Mouse (Mus musculus) ES-Bruce4 (cell line): ENCODE measurements at regions not wholly inside any gene's neighbourhood (a gene's known extent, or its start where the extent isn't known, plus 50 kb on each side); places are given as distances from the start of the nearest gene placed in this dataset.
A peak's percentile ranks its signal among the peaks of the same experiment; 100 is the strongest.

ENCODE experiments used
- H3K27ac ChIP-seq: 2 replicates; pipeline ENCODE4 v1.5.1; 2012; ENCODE audit warnings: low read length, inconsistent platforms; ENCODE audit not compliant: insufficient read depth
- H3K27me3 ChIP-seq: 2 replicates; pipeline ENCODE4 v1.6.1; 2012; ENCODE audit warnings: mild to moderate bottlenecking, low read length, inconsistent platforms; ENCODE audit not compliant: control insufficient read depth, poor library complexity, insufficient read depth, severe bottlenecking
- H3K36me3 ChIP-seq: 2 replicates; pipeline ENCODE4 v1.6.1; 2012; ENCODE audit warnings: inconsistent platforms, mild to moderate bottlenecking, low read length, moderate library complexity; ENCODE audit not compliant: control insufficient read depth, poor library complexity, insufficient read depth, severe bottlenecking
- H3K4me1 ChIP-seq: one replicate; pipeline ENCODE4 v1.8.1; 2011; ENCODE audit warnings: low read length; ENCODE audit not compliant: control insufficient read depth, insufficient read depth
- H3K4me3 ChIP-seq: 2 replicates; pipeline ENCODE4 v1.5.1; 2011; ENCODE audit warnings: low read depth, mild to moderate bottlenecking, low read length
- H3K9ac ChIP-seq: 2 replicates; pipeline ENCODE4 v1.6.1; 2012; ENCODE audit warnings: low read depth, mild to moderate bottlenecking, inconsistent platforms; ENCODE audit not compliant: poor library complexity, severe bottlenecking
- H3K9me3 ChIP-seq: replicated peaks from 2 replicates; pipeline ENCODE4 v1.6.1; 2012; ENCODE audit warnings: mild to moderate bottlenecking, low read length, inconsistent platforms; ENCODE audit not compliant: control insufficient read depth, poor library complexity, insufficient read depth, severe bottlenecking
- CTCF ChIP-seq: IDR thresholded peaks from one replicate; pipeline ENCODE4 v1.8.1; 2011; ENCODE audit warnings: low read depth, low read length
- EP300 ChIP-seq: IDR thresholded peaks from 2 replicates; pipeline ENCODE4 v1.6.1; 2011; ENCODE audit warnings: low read depth, low read length; ENCODE audit not compliant: insufficient read depth
- POLR2A ChIP-seq: IDR thresholded peaks from one replicate; pipeline ENCODE4 v1.8.1; 2011; ENCODE audit warnings: low read length; ENCODE audit not compliant: insufficient read depth

- no peak overlapping the region for H3K4me3 ChIP-seq
- no peaks in the 10 kb centered on the region for H3K36me3 ChIP-seq
- H3K4me1 ChIP-seq: no peaks in the 10 kb centered on the region
- no peaks in the 10 kb centered on the region for H3K27me3 ChIP-seq
- no peak overlapping the region for H3K27ac ChIP-seq
- no peak for TF ChIP-seq POLR2A
- no peak for TF ChIP-seq EP300
- TF ChIP-seq CTCF: no peak
- H3K9ac ChIP-seq: no peak overlapping the region
- peaks cover 7% of the 10 kb centered on the region; the same call in 1 of the 2 replicates for H3K9me3 ChIP-seq
Observed at GRCm38 (mm10) chr9:71420064-71420463, 65.7 kb downstream of the Polr2m start.

GRCm38 (mm10) chr9:71418531-71418930 lies 67.2 kb downstream of the Polr2m start:
- Histone ChIP-seq H3K9ac (no peak overlapping the region), H3K27ac (no peak overlapping the region), H3K36me3 (no peaks in the 10 kb centered on the region), H3K4me1 (no peaks in the 10 kb centered on the region), H3K9me3 (peaks cover 7% of the 10 kb centered on the region; the same call in 1 of the 2 replicates), H3K4me3 (no peak overlapping the region), H3K27me3 (no peaks in the 10 kb centered on the region)
- TF ChIP-seq CTCF: no peak
- TF ChIP-seq POLR2A: no peak
- TF ChIP-seq EP300: no peak

- no peak overlapping the region for H3K27ac ChIP-seq
Observed at GRCm38 (mm10) chr9:71417248-71417647, 68.5 kb downstream of the Polr2m start.

GRCm38 (mm10) chr9:71411171-71411570 lies 74.6 kb downstream of the Polr2m start:
- no peaks in the 10 kb centered on the region for H3K27me3 ChIP-seq
- TF ChIP-seq CTCF (no peak), POLR2A (no peak), EP300 (no peak)
- no peak overlapping the region for H3K9ac ChIP-seq
- H3K4me3 ChIP-seq: no peak overlapping the region
- H3K9me3 ChIP-seq: peaks cover 13% of the 10 kb centered on the region
- H3K36me3 ChIP-seq: no peaks in the 10 kb centered on the region
- no peaks in the 10 kb centered on the region for H3K4me1 ChIP-seq
- H3K27ac ChIP-seq: no peak overlapping the region

More at GRCm38 (mm10) chr9:71417248-71417647, 68.5 kb downstream of the Polr2m start:
- H3K36me3 ChIP-seq: no peaks in the 10 kb centered on the region
- H3K4me3 ChIP-seq: no peak overlapping the region
- peaks cover 16% of the 10 kb centered on the region for H3K9me3 ChIP-seq
- H3K4me1 ChIP-seq: no peaks in the 10 kb centered on the region
- no peak overlapping the region for H3K9ac ChIP-seq
- no peaks in the 10 kb centered on the region for H3K27me3 ChIP-seq
- no peak for TF ChIP-seq CTCF
- TF ChIP-seq POLR2A: no peak
- TF ChIP-seq EP300: no peak

- Histone ChIP-seq H3K27ac (no peak overlapping the region), H3K27me3 (no peaks in the 10 kb centered on the region), H3K4me3 (no peak overlapping the region), H3K4me1 (no peaks in the 10 kb centered on the region), H3K36me3 (no peaks in the 10 kb centered on the region), H3K9me3 (peaks cover 13% of the 10 kb centered on the region), H3K9ac (no peak overlapping the region)
- no peak for TF ChIP-seq EP300
- peak; percentile 10 for TF ChIP-seq CTCF
Observed at GRCm38 (mm10) chr9:71409925-71410324, 75.8 kb downstream of the Polr2m start.

GRCm38 (mm10) chr9:71408946-71409345 lies 76.8 kb downstream of the Polr2m start:
- Histone ChIP-seq H3K36me3 (no peaks in the 10 kb centered on the region), H3K9me3 (peaks cover 13% of the 10 kb centered on the region), H3K27ac (no peak overlapping the region), H3K4me1 (no peaks in the 10 kb centered on the region), H3K9ac (no peak overlapping the region), H3K27me3 (no peaks in the 10 kb centered on the region), H3K4me3 (no peak overlapping the region)
- TF ChIP-seq POLR2A: no peak
- no peak for TF ChIP-seq CTCF
- TF ChIP-seq EP300: no peak
